Mouse (Mus musculus) macrophage (primary cell): ENCODE measurements at regions not wholly inside any gene's neighbourhood (a gene's known extent, or its start where the extent isn't known, plus 50 kb on each side); places are given as distances from the start of the nearest gene placed in this dataset.

Source experiments
- H3K27ac ChIP-seq: fragments of 350-480 bp; formaldehyde crosslinking; 2 replicates; pipeline ENCODE4 v1.9.0; 2021
- H3K36me3 ChIP-seq: fragments of 350-480 bp; formaldehyde crosslinking; 2 replicates; pipeline ENCODE4 v1.9.0; 2021; ENCODE audit errors: inconsistent target
- H3K4me3 ChIP-seq: fragments of 350-480 bp; formaldehyde crosslinking; 2 replicates; pipeline ENCODE4 v1.9.0; 2021; ENCODE audit errors: inconsistent target
- H3K79me2 ChIP-seq: fragments of 350-480 bp; formaldehyde crosslinking; 2 replicates; pipeline ENCODE4 v1.9.0; 2021; ENCODE audit errors: inconsistent target
- WGBS: methylation state at CpG from one replicate; pipeline ENCODE4 v1.1.7; 2026; ENCODE audit warnings: inconsistent platforms; ENCODE audit not compliant: missing documents; 5-methylcytosine and 5-hydroxymethylcytosine counted together

GRCm38 (mm10) chr13:41541139-41541538 is 54.0 kb upstream of the Nedd9 start:
- WGBS = 83% methylated on average over 3 of the region's 3 CpGs
- Histone ChIP-seq H3K27ac (no peak overlapping the region), H3K79me2 (no peaks in the 10 kb centered on the region), H3K36me3 (no peaks in the 10 kb centered on the region), H3K4me3 (no peak overlapping the region)

GRCm38 (mm10) chr13:41546063-41546462 is 58.9 kb upstream of the Nedd9 start:
- H3K27ac ChIP-seq = no peak overlapping the region
- H3K4me3 ChIP-seq = no peak overlapping the region
- 99% methylated on average over 8 of the region's 8 CpGs for WGBS
- H3K79me2 ChIP-seq = no peaks in the 10 kb centered on the region
- no peaks in the 10 kb centered on the region for H3K36me3 ChIP-seq

- Histone ChIP-seq H3K36me3 (no peaks in the 10 kb centered on the region), H3K27ac (no peak overlapping the region), H3K4me3 (no peak overlapping the region), H3K79me2 (no peaks in the 10 kb centered on the region)
- 71% methylated on average over 9 of the region's 9 CpGs for WGBS
Measured at GRCm38 (mm10) chr13:41546531-41546930, 59.2 kb upstream of the Tmem170b start.

- no peak overlapping the region for H3K27ac ChIP-seq
- H3K79me2 ChIP-seq = no peaks in the 10 kb centered on the region
- WGBS = 88% methylated on average over 6 of the region's 6 CpGs
- H3K36me3 ChIP-seq = no peaks in the 10 kb centered on the region
- H3K4me3 ChIP-seq = no peak overlapping the region
Measured at GRCm38 (mm10) chr13:41549283-41549682, 56.4 kb upstream of the Tmem170b start.

- Histone ChIP-seq H3K36me3 (no peaks in the 10 kb centered on the region), H3K79me2 (no peaks in the 10 kb centered on the region), H3K27ac (no peak overlapping the region), H3K4me3 (no peak overlapping the region)
- 80% methylated on average over 8 of the region's 8 CpGs for WGBS
Measured at GRCm38 (mm10) chr13:41550246-41550900, 55.3 kb upstream of the Tmem170b start.

- 0 out of 2 replicates have a peak overlapping the region, but pooled peaks have one; percentile 7 for H3K27ac ChIP-seq
- no peaks in the 10 kb centered on the region for H3K36me3 ChIP-seq
- no peaks in the 10 kb centered on the region for H3K79me2 ChIP-seq
- WGBS = 71% methylated on average over 14 of the region's 14 CpGs
- H3K4me3 ChIP-seq = no peak overlapping the region
Measured at GRCm38 (mm10) chr13:41551711-41552349, 53.9 kb upstream of the Tmem170b start.

- Histone ChIP-seq H3K36me3 (no peaks in the 10 kb centered on the region), H3K4me3 (no peak overlapping the region), H3K27ac (no peak overlapping the region), H3K79me2 (no peaks in the 10 kb centered on the region)
- WGBS = 96% methylated on average over 7 of the region's 7 CpGs
Measured at GRCm38 (mm10) chr13:41554401-41554800, 51.3 kb upstream of the Tmem170b start.
